Mouse (Mus musculus) kidney, adult 2 months (tissue): ENCODE results near the gene Mt3. TPM values are rescaled to one million over a fixed set of nuclear protein-coding genes. Genes with fewer than 3 reads are reported as not detected.

Experiments used
- DNase-seq: peaks from one replicate; pipeline ENCODE4 v3.0.0; 2021
- H3K27ac ChIP-seq: fragments of 200-500 bp; 2 replicates; pipeline ENCODE4 v1.5.1; 2012; ENCODE audit warnings: low read depth, low read length, control low read depth, inconsistent platforms; ENCODE audit not compliant: insufficient read depth
- H3K27me3 ChIP-seq: fragments of 200-500 bp; replicated peaks from 2 replicates; pipeline ENCODE4 v1.6.1; 2012; ENCODE audit warnings: mild to moderate bottlenecking, moderate library complexity, low read length, inconsistent platforms; ENCODE audit not compliant: control insufficient read depth, insufficient read depth
- H3K36me3 ChIP-seq: fragments of 200-500 bp; 2 replicates; pipeline ENCODE4 v1.6.1; 2012; ENCODE audit warnings: mild to moderate bottlenecking, moderate library complexity, low read length, inconsistent platforms; ENCODE audit not compliant: control insufficient read depth, insufficient read depth
- H3K4me1 ChIP-seq: fragments of 200-500 bp; 2 replicates; pipeline ENCODE4 v1.6.1; 2011; ENCODE audit warnings: low read length; ENCODE audit not compliant: control insufficient read depth, insufficient read depth
- H3K4me3 ChIP-seq: fragments of 200-500 bp; 2 replicates; pipeline ENCODE4 v1.5.1; 2011; ENCODE audit warnings: mild to moderate bottlenecking, low read depth, low read length, control low read depth; ENCODE audit not compliant: insufficient read depth
- CTCF ChIP-seq: fragments of 200-500 bp; conservative IDR thresholded peaks from 2 replicates; pipeline ENCODE4 v1.5.1; 2011; ENCODE audit warnings: low read depth, mild to moderate bottlenecking, control low read depth, low read length, moderate library complexity, mixed read lengths; ENCODE audit not compliant: insufficient read depth, insufficient read length
- POLR2A ChIP-seq: fragments of 200-500 bp; IDR thresholded peaks from one replicate; pipeline ENCODE4 v1.6.1; 2011; ENCODE audit warnings: low read depth, low read length, control low read depth
- WGBS: fragments of 180-500 bp; shearing (Covaris S2); methylation state at CpG from one replicate; pipeline ENCODE4 v1.1.7; 2018; 5-methylcytosine and 5-hydroxymethylcytosine counted together
- polyA plus RNA-seq: library from polyadenylated mRNA; depleted of rRNA; stranded (reverse); fragments of >200 nt; gene quantifications from 2 replicates; pipeline ENCODE4 v1.2.3, GENCODE M21; 2012

Mt3 gene
- polyA plus RNA-seq, 1 experiment: 8.4 TPM

GRCm38 (mm10) chr8:94113972-94114371, 38.4 kb upstream of the Mt3 start:
- H3K27ac ChIP-seq: no peak overlapping the region
- TF ChIP-seq CTCF (no peak), POLR2A (no peak)
- 91% methylated on average over 2 of the region's 2 CpGs for WGBS

GRCm38 (mm10) chr8:94118776-94119430, 33.5 kb upstream of the Mt3 start:
- 9% methylated on average over 6 of the region's 6 CpGs for WGBS
- TF ChIP-seq CTCF (no peak), POLR2A (no peak)
- Histone ChIP-seq H3K4me1 (no peaks in the 10 kb centered on the region), H3K4me3 (no peak overlapping the region), H3K27me3 (no peaks in the 10 kb centered on the region; the same call in 1 of the 2 replicates), H3K36me3 (no peaks in the 10 kb centered on the region), H3K27ac (no peak overlapping the region)
- DNase-seq: peak; percentile 39

More at GRCm38 (mm10) chr8:94113972-94114371, 38.4 kb upstream of the Mt3 start:
- no peaks in the 10 kb centered on the region for H3K4me1 ChIP-seq
- DNase-seq: no peak
- H3K27me3 ChIP-seq: no peaks in the 10 kb centered on the region; the same call in 1 of the 2 replicates
- no peak overlapping the region for H3K4me3 ChIP-seq
- H3K36me3 ChIP-seq: no peaks in the 10 kb centered on the region

- TF ChIP-seq CTCF (no peak), POLR2A (no peak)
- no peaks in the 10 kb centered on the region; the same call in 1 of the 2 replicates for H3K27me3 ChIP-seq
Measured at GRCm38 (mm10) chr8:94121625-94122024, 30.8 kb upstream of the Mt3 start.

GRCm38 (mm10) chr8:94122711-94123468, 29.5 kb upstream of the Mt3 start:
- H3K27ac ChIP-seq: no peak overlapping the region
- TF ChIP-seq CTCF (no peak), POLR2A (no peak)
- no peaks in the 10 kb centered on the region; the same call in 1 of the 2 replicates for H3K27me3 ChIP-seq
- WGBS: 32% methylated on average over 8 of the region's 8 CpGs
- H3K36me3 ChIP-seq: no peaks in the 10 kb centered on the region
- no peak for DNase-seq
- H3K4me1 ChIP-seq: no peaks in the 10 kb centered on the region
- no peak overlapping the region for H3K4me3 ChIP-seq

More at GRCm38 (mm10) chr8:94121625-94122024, 30.8 kb upstream of the Mt3 start:
- DNase-seq: no peak
- WGBS: 85% methylated on average over 9 of the region's 9 CpGs
- no peak overlapping the region for H3K4me3 ChIP-seq
- no peaks in the 10 kb centered on the region for H3K4me1 ChIP-seq
- no peak overlapping the region for H3K27ac ChIP-seq
- H3K36me3 ChIP-seq: no peaks in the 10 kb centered on the region

- no peak for TF ChIP-seq POLR2A
- TF ChIP-seq CTCF: no peak
- WGBS: 41% methylated on average over 6 of the region's 6 CpGs
- H3K36me3 ChIP-seq: no peaks in the 10 kb centered on the region
- H3K4me1 ChIP-seq: no peaks in the 10 kb centered on the region
- no peak overlapping the region for H3K4me3 ChIP-seq
- H3K27me3 ChIP-seq: no peaks in the 10 kb centered on the region
- no peak for DNase-seq
- no peak overlapping the region for H3K27ac ChIP-seq
Measured at GRCm38 (mm10) chr8:94127711-94128110, 24.7 kb upstream of the Mt3 start.

DNA sequence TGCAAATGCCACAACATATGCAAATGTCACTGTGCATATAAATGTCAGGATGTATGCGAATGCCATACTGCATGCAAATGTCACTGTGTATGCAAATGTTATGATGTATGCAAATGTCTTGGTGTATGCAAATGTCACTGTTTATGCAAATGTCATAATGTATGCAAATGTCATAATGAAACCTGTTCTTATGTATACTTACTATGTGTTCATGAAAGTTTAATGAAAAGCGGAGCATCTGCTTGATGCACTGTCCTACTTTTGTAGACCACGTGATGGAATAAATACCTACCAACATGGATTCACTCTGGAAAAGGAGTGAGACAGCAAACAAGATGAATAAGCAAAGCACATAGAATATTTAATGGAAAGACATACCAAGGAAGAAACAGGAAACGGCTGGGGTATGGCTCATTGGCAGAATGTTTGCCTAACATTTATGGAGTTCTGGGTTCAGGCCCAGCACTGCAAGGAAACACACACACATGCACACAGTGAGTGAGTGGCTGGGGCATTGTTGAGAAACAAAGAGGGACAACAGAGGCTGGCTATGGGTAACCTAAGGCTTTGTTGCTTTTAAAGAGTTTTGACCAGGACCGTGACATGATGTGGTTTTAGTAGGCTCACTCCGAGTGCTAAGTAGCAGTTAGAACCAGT, 23.1 kb upstream of the Mt3 start:
- no peaks in the 10 kb centered on the region for H3K27me3 ChIP-seq
- TF ChIP-seq CTCF (no peak), POLR2A (no peak)
- 91% methylated on average over 6 of the region's 6 CpGs for WGBS
- H3K4me3 ChIP-seq: no peak overlapping the region
- DNase-seq: no peak
- H3K36me3 ChIP-seq: no peaks in the 10 kb centered on the region
- no peaks in the 10 kb centered on the region for H3K4me1 ChIP-seq
- no peak overlapping the region for H3K27ac ChIP-seq

DNA sequence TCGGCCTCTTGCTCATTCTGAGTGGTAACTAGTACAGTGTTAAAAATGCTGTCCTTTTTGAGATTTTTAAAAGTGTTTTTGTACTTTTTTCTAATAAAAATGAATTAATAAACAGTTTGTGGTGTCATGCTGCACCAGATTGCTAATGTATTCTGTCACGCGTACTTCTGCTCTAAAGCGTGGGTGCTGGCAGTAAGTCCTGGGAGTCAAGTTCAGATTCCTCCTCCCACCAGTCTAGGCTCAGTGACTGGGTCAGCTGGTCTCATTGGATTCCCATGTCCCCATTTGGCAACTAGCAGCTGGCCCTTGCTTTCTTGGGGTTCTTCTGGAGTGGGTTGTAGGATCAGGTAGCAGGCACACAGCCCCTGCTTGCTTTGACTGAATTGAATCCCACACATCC, 22.3 kb upstream of the Mt3 start:
- 77% methylated on average over 4 of the region's 4 CpGs for WGBS
- H3K4me3 ChIP-seq: no peak overlapping the region
- H3K4me1 ChIP-seq: no peaks in the 10 kb centered on the region
- H3K36me3 ChIP-seq: no peaks in the 10 kb centered on the region
- H3K27me3 ChIP-seq: no peaks in the 10 kb centered on the region
- no peak for DNase-seq
- no peak overlapping the region for H3K27ac ChIP-seq
- TF ChIP-seq POLR2A: no peak
- no peak for TF ChIP-seq CTCF
